Mouse (Mus musculus): ENCODE measurements around the gene Fah.

- TF ChIP-seq CTCF (IDR thresholded peaks at IDR 0.05; ENCODE audit: control insufficient read depth, insufficient read depth, insufficient replicate concordance, low read depth, low read length) (no peak), POLR2A (IDR thresholded peaks at IDR 0.05; ENCODE audit: control insufficient read depth, low read depth, low read length) (no peak)
Measured at GRCm38 (mm10) chr7:84587101-84587783, 19.3 kb downstream of the Fah start.

Data from testis, adult 2 months (tissue).